Mouse (Mus musculus): ENCODE measurements at regions not wholly inside any gene's neighbourhood (a gene's known extent, or its start where the extent isn't known, plus 50 kb on each side); places are given as distances from the start of the nearest gene placed in this dataset.

- Histone ChIP-seq H3K4me3 (no peak overlapping the region), H3K27me3 (replicated peaks) (no peaks in the 10 kb centered on the region), H3K9ac (no peak overlapping the region), H3K9me3 (no peaks in the 10 kb centered on the region), H3K27ac (no peak overlapping the region), H3K4me1 (no peaks in the 10 kb centered on the region), H3K4me2 (replicated peaks) (no peak overlapping the region), H3K36me3 (no peaks in the 10 kb centered on the region)
- 80% methylated on average over 8 of the region's 8 CpGs for WGBS
- no peak for ATAC-seq (ENCODE audit: low FRiP score, low read depth)
Measured at GRCm38 (mm10) chr9:101592621-101593020, 269.0 kb upstream of the 9630041A04Rik start.

GRCm38 (mm10) chr9:101591681-101592080, 270.0 kb upstream of the 9630041A04Rik start:
- Histone ChIP-seq H3K27ac (no peak overlapping the region), H3K4me3 (no peak overlapping the region), H3K27me3 (replicated peaks) (no peaks in the 10 kb centered on the region), H3K9ac (no peak overlapping the region), H3K4me2 (replicated peaks) (no peak overlapping the region), H3K9me3 (no peaks in the 10 kb centered on the region), H3K36me3 (no peaks in the 10 kb centered on the region), H3K4me1 (no peaks in the 10 kb centered on the region)
- WGBS: 51% methylated on average over 8 of the region's 8 CpGs
- no peak for ATAC-seq (ENCODE audit: low FRiP score, low read depth)

GRCm38 (mm10) chr9:101590310-101590709, 271.3 kb upstream of the 9630041A04Rik start:
- Histone ChIP-seq H3K4me2 (replicated peaks) (no peak overlapping the region), H3K9me3 (no peaks in the 10 kb centered on the region), H3K4me1 (no peaks in the 10 kb centered on the region), H3K27me3 (replicated peaks) (no peaks in the 10 kb centered on the region), H3K36me3 (no peaks in the 10 kb centered on the region), H3K27ac (no peak overlapping the region), H3K4me3 (no peak overlapping the region), H3K9ac (no peak overlapping the region)
- ATAC-seq (ENCODE audit: low FRiP score, low read depth): no peak
- 83% methylated on average over 3 of the region's 3 CpGs for WGBS

DNA sequence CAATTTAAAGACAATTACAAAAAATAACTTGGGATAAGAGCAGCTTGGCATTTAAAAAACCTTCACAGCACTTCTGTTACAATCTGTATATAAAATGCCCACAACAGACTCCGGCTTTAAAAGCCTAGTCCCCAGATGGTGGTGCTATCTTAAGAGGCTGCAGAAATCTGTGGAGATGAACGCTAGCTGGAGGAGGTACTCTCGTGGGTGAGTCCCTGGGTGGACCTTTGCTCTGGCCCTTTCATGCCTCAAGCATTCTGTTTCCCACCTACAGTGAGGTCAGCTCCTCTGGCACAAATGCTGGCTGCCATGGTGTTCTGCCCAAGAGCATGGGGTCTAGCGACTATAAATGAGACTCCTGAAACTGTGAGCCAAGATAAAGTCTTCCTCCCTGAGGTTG, 280.6 kb upstream of the 9630041A04Rik start:
- H3K4me3 ChIP-seq: no peak overlapping the region
- no peak overlapping the region for H3K4me2 ChIP-seq (replicated peaks)
- H3K4me1 ChIP-seq: no peaks in the 10 kb centered on the region
- 84% methylated on average over 4 of the region's 4 CpGs for WGBS
- no peaks in the 10 kb centered on the region for H3K27me3 ChIP-seq (replicated peaks)
- H3K9me3 ChIP-seq: 0 out of 2 replicates have a peak, but pooled peaks cover 5% of the 10 kb centered on the region
- H3K36me3 ChIP-seq: no peaks in the 10 kb centered on the region
- ATAC-seq (ENCODE audit: low FRiP score, low read depth): no peak
- no peak overlapping the region for H3K27ac ChIP-seq
- H3K9ac ChIP-seq: no peak overlapping the region

DNA sequence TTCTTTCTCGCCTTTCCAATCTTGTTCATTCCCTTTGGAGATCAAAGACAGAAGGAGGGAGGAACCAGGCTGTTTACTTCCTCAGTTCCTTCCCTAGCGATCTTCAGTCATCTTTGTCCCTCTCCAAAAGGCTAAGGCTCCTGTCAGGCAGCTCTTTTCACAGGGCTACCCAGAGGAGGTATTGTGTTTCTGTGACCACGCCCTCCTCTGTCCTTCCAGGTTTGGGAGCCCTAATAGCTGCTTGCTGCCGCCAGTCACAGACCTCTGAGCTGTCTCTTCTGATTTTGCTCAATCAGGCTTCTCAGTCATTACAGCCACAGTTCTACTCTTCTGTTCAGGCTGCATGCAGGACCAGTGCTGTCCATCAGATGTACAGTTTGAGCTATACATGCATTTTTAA, 290.9 kb upstream of the 9630041A04Rik start:
- Histone ChIP-seq H3K4me3 (no peak overlapping the region), H3K4me2 (replicated peaks) (no peak overlapping the region), H3K9ac (no peak overlapping the region), H3K27ac (no peak overlapping the region), H3K9me3 (no peaks in the 10 kb centered on the region), H3K27me3 (replicated peaks) (no peaks in the 10 kb centered on the region), H3K4me1 (no peaks in the 10 kb centered on the region), H3K36me3 (no peaks in the 10 kb centered on the region)
- ATAC-seq (ENCODE audit: low FRiP score, low read depth): no peak
- 5% methylated on average over 4 of the region's 4 CpGs for WGBS

GRCm38 (mm10) chr9:101563196-101563595, 298.4 kb upstream of the 9630041A04Rik start:
- Histone ChIP-seq H3K9me3 (no peaks in the 10 kb centered on the region), H3K4me2 (replicated peaks) (no peak overlapping the region), H3K9ac (no peak overlapping the region), H3K27me3 (replicated peaks) (no peaks in the 10 kb centered on the region), H3K4me3 (no peak overlapping the region), H3K27ac (no peak overlapping the region), H3K4me1 (no peaks in the 10 kb centered on the region), H3K36me3 (no peaks in the 10 kb centered on the region)
- no peak for ATAC-seq (ENCODE audit: low FRiP score, low read depth)
- 64% methylated on average over 9 of the region's 9 CpGs for WGBS

GRCm38 (mm10) chr9:101559366-101559765, 302.3 kb upstream of the 9630041A04Rik start:
- Histone ChIP-seq H3K4me2 (replicated peaks) (no peak overlapping the region), H3K36me3 (no peaks in the 10 kb centered on the region), H3K27me3 (replicated peaks) (no peaks in the 10 kb centered on the region), H3K9me3 (no peaks in the 10 kb centered on the region), H3K4me3 (no peak overlapping the region), H3K27ac (no peak overlapping the region), H3K4me1 (no peaks in the 10 kb centered on the region), H3K9ac (no peak overlapping the region)
- no peak for ATAC-seq (ENCODE audit: low FRiP score, low read depth)
- WGBS: 86% methylated on average over 11 of the region's 11 CpGs

GRCm38 (mm10) chr9:101555011-101555673, 303.5 kb upstream of the Ppp2r3a start:
- Histone ChIP-seq H3K9me3 (no peaks in the 10 kb centered on the region), H3K9ac (no peak overlapping the region), H3K27me3 (replicated peaks) (no peaks in the 10 kb centered on the region), H3K4me2 (replicated peaks) (no peak overlapping the region), H3K36me3 (no peaks in the 10 kb centered on the region), H3K4me1 (no peaks in the 10 kb centered on the region), H3K4me3 (no peak overlapping the region), H3K27ac (no peak overlapping the region)
- ATAC-seq (ENCODE audit: low FRiP score, low read depth): no peak
- 43% methylated on average over 5 of the region's 5 CpGs for WGBS

- no peaks in the 10 kb centered on the region for H3K36me3 ChIP-seq
- no peak for ATAC-seq (ENCODE audit: low FRiP score, low read depth)
- 94% methylated on average over 6 of the region's 6 CpGs for WGBS
Measured at GRCm38 (mm10) chr9:101552789-101553188, 301.2 kb upstream of the Ppp2r3a start.

GRCm38 (mm10) chr9:101551256-101551655, 299.7 kb upstream of the Ppp2r3a start:
- Histone ChIP-seq H3K4me3 (no peak overlapping the region), H3K9me3 (no peaks in the 10 kb centered on the region), H3K9ac (no peak overlapping the region), H3K27me3 (replicated peaks) (no peaks in the 10 kb centered on the region), H3K4me2 (replicated peaks) (no peak overlapping the region), H3K4me1 (no peaks in the 10 kb centered on the region), H3K36me3 (no peaks in the 10 kb centered on the region), H3K27ac (no peak overlapping the region)
- ATAC-seq (ENCODE audit: low FRiP score, low read depth): no peak
- WGBS: 59% methylated on average over 3 of the region's 3 CpGs

More at GRCm38 (mm10) chr9:101552789-101553188, 301.2 kb upstream of the Ppp2r3a start:
- Histone ChIP-seq H3K27me3 (replicated peaks) (no peaks in the 10 kb centered on the region), H3K9me3 (no peaks in the 10 kb centered on the region), H3K4me3 (no peak overlapping the region), H3K27ac (no peak overlapping the region), H3K4me1 (no peaks in the 10 kb centered on the region), H3K4me2 (replicated peaks) (no peak overlapping the region), H3K9ac (no peak overlapping the region)

GRCm38 (mm10) chr9:101546213-101546832, 294.7 kb upstream of the Ppp2r3a start:
- no peaks in the 10 kb centered on the region for H3K9me3 ChIP-seq
- no peaks in the 10 kb centered on the region for H3K36me3 ChIP-seq
- H3K4me3 ChIP-seq: no peak overlapping the region
- H3K27ac ChIP-seq: no peak overlapping the region
- H3K4me1 ChIP-seq: no peaks in the 10 kb centered on the region
- peaks cover 6% of the 10 kb centered on the region; the same call in 1 of the 2 replicates for H3K27me3 ChIP-seq (replicated peaks)
- H3K9ac ChIP-seq: no peak overlapping the region
- 11% methylated on average over 10 of the region's 10 CpGs for WGBS
- 0 out of 2 replicates have a peak, but pooled peaks have one; percentile 29 for ATAC-seq (ENCODE audit: low FRiP score, low read depth)
- no peak overlapping the region for H3K4me2 ChIP-seq (replicated peaks)

DNA sequence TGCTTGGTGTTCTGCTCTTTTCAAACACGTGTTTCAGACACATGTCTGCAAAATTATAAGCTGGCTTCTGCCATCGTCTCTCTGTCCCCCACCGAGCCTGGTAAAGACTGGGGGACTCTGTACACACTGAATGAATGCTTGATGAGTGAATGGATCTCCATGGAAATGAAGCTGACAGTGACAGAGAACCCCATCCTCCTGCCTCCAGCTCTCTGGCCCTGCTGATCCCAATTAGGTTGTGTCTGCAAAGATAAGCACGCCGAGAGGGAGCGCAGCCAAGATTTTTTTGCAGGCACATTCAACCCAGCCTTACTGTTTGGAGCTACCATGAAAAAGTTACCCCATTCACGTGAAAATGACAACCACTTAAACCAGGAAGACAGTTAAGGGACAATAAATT, 266.5 kb upstream of the Ppp2r3a start:
- WGBS: 57% methylated on average over 7 of the region's 7 CpGs

DNA sequence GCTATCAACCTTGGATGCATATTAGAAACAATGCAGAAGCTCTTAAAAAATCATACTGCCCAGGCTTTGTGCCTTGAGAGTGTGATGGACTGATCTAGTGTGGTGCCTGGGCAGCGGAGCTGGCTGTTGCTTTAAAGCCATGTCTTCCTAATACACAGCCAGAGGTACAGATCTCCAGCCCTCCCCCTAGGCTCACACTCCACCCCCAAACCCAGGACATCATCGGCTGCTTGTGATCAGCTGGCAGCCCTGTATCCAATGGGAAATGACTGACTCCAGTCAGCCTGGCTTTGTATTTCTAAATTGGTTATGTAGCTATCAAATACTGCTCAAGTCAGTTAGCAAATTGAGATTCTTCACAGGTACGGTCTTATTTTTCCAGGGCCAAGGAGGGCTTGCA, 259.2 kb upstream of the Ppp2r3a start:
- Histone ChIP-seq H3K4me1 (no peaks in the 10 kb centered on the region), H3K4me3 (no peak overlapping the region), H3K9me3 (no peaks in the 10 kb centered on the region), H3K4me2 (replicated peaks) (no peak overlapping the region), H3K36me3 (no peaks in the 10 kb centered on the region), H3K27me3 (replicated peaks) (no peaks in the 10 kb centered on the region), H3K27ac (no peak overlapping the region), H3K9ac (no peak overlapping the region)
- 74% methylated on average over 3 of the region's 3 CpGs for WGBS
- ATAC-seq (ENCODE audit: low FRiP score, low read depth): no peak

More for the DNA sequence above, 266.5 kb upstream of the Ppp2r3a start:
- Histone ChIP-seq H3K9me3 (no peaks in the 10 kb centered on the region), H3K4me2 (replicated peaks) (no peak overlapping the region), H3K27ac (no peak overlapping the region), H3K9ac (no peak overlapping the region), H3K4me3 (no peak overlapping the region), H3K4me1 (no peaks in the 10 kb centered on the region), H3K36me3 (no peaks in the 10 kb centered on the region), H3K27me3 (replicated peaks) (no peaks in the 10 kb centered on the region)
- ATAC-seq (ENCODE audit: low FRiP score, low read depth): no peak
